Mouse (Mus musculus) naive thymus-derived CD4-positive, alpha-beta T cell, adult 2 months (primary cell): Measurements from ENCODE around the gene Slc1a3.

ENCODE experiments used
- DNase-seq: peaks from one replicate; pipeline ENCODE4 v3.0.0-alpha.2; 2011; ENCODE audit warnings: low read depth

Slc1a3 gene

DNA sequence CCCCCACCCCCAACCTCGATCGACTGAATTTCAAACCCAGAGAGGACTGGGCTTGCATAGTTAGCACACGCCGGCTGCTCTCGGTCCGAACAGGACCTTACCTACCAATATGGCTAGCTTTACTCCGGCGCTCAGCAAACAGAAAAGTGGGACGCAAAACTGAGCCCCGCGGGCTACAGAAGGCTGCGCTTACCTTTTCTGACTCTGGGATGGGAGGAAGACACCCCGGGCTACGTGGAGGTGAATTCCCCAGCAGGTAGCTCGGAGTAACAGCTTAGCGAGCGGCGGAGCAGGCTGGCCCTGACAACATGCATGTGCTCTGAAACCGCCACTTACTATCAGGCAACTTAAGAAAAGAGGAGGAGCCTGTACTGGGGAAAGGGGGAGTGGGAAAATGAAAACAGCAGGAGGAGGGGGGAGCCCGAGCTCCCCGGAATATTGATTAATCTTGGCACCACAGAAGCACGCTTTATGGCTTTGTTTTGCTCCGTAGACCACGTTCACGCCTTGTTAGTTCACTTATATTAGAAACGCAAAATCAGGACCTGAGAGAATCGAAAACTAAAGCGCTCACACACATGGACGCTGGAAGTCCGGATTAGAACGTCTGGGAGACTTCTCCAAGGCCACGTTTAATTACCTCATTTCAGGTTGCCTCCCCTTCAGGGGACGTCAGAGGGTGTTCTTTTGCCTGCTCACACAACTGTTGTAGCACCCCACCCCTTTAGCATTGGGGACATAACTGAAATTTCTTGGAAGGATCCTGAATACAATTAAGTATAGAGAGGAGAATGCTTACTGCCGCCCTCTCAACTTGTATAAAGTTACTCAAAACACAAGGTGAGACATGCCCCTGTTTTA is at the start of gene Slc1a3:
Slc1a3 (minus strand) TSS at position 619 of the 861 bp plus-strand sequence.
- DNase-seq = peak; percentile 10

- DNase-seq = no peak
Measured at GRCm38 (mm10) chr15:8759026-8759425, 48.5 kb upstream of the Slc1a3 start.

GRCm38 (mm10) chr15:8756441-8756840 is 45.9 kb upstream of the Slc1a3 start:
- no peak for DNase-seq

DNA sequence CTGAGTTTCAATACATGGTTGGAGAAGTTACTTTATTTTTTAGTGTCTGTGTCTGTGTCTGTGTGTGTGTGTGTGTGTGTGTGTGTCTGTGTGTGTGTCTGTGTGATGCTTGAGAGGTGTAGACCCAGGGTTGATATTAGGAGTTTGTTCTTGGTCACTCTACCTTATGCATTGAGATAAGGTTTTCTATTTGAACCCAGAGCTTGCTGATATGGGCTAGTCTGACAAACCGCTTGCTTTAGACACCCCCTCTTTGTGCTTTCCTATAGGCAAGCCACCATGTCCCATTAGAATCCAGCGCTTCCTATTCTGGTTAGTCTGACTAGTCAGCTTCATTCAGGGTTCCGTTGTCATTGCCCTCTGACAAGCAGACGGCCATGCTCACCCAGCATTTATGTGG is 39.2 kb upstream of the Slc1a3 start:
- DNase-seq = no peak

DNA sequence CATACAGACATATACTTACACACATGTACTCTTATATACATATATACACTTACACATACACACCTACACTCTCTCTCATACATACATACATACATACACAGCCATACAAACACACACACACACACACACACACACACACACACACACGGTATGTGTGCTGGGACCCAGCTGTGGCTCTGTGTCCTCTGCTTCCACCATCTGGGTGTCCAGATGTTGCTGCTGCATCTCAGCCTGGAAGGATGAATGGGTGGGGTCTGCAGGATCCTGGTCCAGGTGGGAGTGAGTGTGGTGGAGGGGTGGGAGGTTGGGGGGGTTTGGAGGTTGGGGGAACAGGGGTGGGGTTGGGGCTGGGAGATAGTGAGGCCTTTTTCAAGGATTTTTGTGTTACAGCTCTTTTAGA is 38.2 kb upstream of the Slc1a3 start:
- no peak for DNase-seq

DNA sequence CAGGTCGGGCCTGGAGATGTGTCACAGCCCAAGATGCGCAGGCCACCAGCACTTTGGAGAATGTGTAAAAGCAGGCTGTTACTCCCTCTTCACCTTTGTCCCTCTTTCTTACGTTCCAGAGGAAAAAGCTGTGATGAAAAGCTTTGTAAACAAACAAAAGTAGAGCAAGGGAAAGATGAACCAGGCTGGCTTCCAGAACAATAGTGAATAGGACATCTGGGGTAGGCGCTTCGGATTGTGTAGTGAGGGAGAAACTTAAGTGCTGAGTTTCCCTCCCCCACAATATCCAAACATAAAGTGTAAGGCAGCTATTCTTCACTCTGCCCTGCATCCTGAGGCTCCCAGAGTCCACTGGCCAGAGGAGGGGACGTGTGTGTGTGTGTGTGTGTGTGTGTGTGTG is 31.0 kb upstream of the Slc1a3 start:
- DNase-seq = no peak

DNA sequence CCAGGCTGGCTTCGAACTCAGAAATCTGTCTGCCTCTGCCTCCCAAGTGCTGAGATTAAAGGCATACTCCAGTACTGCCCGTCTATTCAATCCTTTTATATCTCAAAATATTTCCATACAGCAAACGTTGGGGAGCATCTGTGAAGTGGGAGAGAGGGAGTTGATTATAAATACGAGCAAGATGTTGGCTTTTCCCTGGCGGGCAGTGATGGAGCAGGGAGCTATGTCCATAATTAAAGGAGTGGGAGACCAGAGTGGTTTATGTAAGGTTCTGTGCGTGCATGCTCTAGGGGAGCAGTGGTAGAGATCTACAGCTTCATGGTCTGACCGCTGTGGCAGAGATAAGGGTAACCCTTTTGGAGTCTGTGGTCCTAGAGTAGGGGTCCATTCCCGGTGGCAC is 30.2 kb upstream of the Slc1a3 start:
- DNase-seq = no peak

GRCm38 (mm10) chr15:8738156-8738555 is 27.6 kb upstream of the Slc1a3 start:
- DNase-seq = no peak

DNA sequence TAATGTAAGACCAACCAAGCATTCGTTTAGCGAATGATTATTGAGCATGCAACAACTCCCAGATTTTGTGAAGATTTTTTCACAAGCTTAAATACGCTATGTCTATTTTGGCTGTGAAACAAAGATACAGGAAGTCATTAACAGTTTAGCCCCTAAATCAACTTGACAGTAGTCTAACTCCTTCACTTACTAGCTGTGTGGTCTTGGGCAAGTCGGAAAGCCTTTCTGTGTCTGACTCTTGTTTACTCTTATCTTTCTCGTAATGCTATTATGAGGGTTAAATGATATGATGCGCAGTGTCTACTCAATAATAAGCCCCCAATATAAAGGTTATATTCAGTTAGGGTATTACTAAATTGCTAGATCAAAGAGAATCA is 23.8 kb upstream of the Slc1a3 start:
- no peak for DNase-seq

DNA sequence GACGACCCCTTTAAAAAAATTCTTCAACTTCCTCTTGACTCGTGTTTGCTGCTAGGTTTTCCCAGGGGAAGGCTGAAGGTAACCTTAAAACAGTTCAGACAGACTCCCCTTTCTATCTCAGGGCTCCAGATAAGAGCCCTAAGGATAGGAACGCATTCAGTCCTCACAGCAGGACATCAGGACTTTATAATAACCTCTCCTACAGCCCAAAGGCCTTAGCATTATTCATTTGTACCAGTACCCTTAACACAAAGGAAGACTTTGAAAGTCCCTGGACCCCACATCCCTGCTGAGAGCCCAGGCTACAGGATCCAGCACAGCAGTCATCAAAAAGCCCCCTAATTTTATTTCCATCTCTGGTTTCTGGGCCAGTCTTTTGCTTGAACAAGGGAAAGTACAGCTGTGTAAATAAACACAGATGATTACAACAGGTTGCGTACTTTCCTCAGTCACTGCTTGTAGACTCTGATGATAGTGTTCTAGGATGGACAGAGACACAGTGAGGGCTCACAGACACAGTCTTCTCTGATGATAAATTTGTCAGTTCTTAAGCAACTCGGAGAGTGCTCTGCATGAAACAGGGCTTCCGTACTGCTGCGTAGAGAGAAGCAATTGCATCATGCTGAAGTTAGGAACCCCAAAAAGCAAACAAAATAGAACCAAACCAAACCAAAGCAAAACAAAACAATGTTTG is 23.3 kb upstream of the Slc1a3 start:
- no peak for DNase-seq

DNA sequence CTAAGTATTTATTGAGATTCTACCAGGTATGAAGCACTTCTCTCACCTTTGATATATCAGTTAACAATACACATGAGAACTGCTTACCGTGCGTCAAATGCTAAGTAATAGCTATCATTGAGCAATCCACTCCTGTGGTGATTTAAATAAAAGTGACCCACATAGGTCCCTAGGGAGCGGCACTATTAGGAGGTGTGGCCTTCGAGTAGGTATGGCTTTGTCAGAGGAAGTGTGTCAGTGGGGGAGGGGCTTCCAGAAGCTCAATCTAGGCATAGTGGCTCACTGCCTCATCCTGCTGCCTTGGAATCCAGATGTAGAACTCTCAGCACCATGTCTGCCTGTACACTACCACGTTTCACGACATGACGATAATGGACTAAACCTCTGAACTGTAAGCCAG is 18.3 kb upstream of the Slc1a3 start:
- DNase-seq = no peak

GRCm38 (mm10) chr15:8722386-8723100 is 12.0 kb upstream of the Slc1a3 start:
- no peak for DNase-seq

- no peak for DNase-seq
Measured at GRCm38 (mm10) chr15:8721746-8722145, 11.2 kb upstream of the Slc1a3 start.

GRCm38 (mm10) chr15:8721005-8721404 is 10.4 kb upstream of the Slc1a3 start:
- DNase-seq = no peak

DNA sequence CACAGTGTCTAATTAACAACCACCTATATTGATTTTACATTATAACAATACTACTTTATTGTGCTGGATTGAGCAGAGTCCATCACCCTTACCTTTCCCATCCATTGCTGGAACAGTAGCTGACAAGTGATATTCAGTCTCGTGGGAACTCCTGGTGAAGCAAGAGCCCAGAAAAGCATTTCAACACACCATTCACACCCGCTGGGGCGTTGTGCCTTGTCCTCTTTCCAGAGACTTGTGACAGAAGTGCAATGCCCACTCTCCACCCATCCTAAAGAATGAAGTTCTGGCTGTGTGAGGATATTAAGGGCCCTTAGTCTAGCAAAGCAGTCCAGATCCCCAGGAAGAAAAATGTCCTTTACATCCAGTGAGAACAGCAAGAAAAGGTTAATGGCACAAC is 7.9 kb upstream of the Slc1a3 start:
- DNase-seq = no peak

- DNase-seq = no peak
Measured at GRCm38 (mm10) chr15:8717021-8717571, 6.5 kb upstream of the Slc1a3 start.

- peak; percentile 10 for DNase-seq
Measured at GRCm38 (mm10) chr15:8716330-8716964, 5.9 kb upstream of the Slc1a3 start.

- DNase-seq = no peak
Measured at GRCm38 (mm10) chr15:8715666-8716065, 5.1 kb upstream of the Slc1a3 start.

DNA sequence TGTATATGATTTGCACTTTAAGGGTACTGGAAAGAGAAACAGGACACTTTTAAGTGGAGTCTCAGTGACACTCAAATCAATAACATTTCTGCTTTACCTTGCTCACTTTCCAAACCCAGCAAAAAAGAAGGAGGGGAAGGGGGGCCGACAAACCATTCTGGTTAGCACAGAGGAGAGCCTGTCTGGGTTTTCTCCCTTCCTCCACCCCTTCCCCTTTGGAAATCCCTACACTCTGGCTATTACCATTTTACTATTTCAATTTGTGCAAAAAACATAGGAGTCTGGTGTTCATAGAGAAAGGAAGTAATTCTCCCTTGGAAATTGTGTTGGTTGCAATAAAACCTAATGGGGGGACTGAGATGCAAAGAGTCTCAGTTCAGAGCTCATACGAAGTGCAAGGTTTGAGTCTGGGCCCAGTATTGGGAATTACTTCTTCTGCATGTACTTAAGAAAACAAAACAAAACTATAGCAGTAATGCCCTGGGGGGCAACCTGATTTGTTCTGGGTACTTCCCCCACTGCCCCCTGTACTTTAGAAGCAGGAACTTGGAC is 1.9 kb upstream of the Slc1a3 start:
- DNase-seq = no peak

GRCm38 (mm10) chr15:8711630-8712310 is 1.2 kb upstream of the Slc1a3 start:
- DNase-seq = no peak

GRCm38 (mm10) chr15:8709578-8709977 is 986 bp downstream of the Slc1a3 start:
- no peak for DNase-seq
